Comparison of ENCODE assay signal across 21 mouse cellular contexts in genomic region chr7:113388470-113388869, GRCm38 (mm10). TPM values are rescaled to one million over a fixed set of nuclear protein-coding genes. Genes with fewer than 3 reads are reported as not detected.
DNase-seq lines count a peak whose midpoint lies in the region; ATAC-seq lines count a peak whose summit lies in the region.
"Had no signal": no experiment of that assay in that cellular context is flagged by ENCODE, and none has a peak within 500 bp of the region (broad histone marks: within the 10 kb centered on the region; RNA-seq: fewer than 3 reads in every experiment).

Gene Pth (minus strand): TSS chr7:113388570.

- H3K27ac ChIP-seq in embryonic facial prominence, embryonic 14.5 days (replicated peaks; ENCODE audit: low read depth, low read length), result no peak within 1 kb of the TSS
- no peak within 1 kb of the TSS for H3K27ac ChIP-seq in embryonic facial prominence, embryonic 10.5 days (replicated peaks)

- no peak within 1 kb of the TSS for H3K4me2 ChIP-seq in embryonic facial prominence, embryonic 14.5 days (ENCODE audit: low read depth, low read length)

- no peak within 1 kb of the TSS for H3K9ac ChIP-seq in embryonic facial prominence, embryonic 14.5 days (ENCODE audit: low read depth, low read length)

- H3K4me1 ChIP-seq in embryonic facial prominence, embryonic 14.5 days (ENCODE audit: control insufficient read depth, insufficient read depth, low read length), result no peaks in the 10 kb centered on the region
- H3K4me1 ChIP-seq in embryonic facial prominence, embryonic 10.5 days, result no peaks in the 10 kb centered on the region

- H3K9me3 ChIP-seq in embryonic facial prominence, embryonic 14.5 days (ENCODE audit: control insufficient read depth, low read length), result no peaks in the 10 kb centered on the region
- no peaks in the 10 kb centered on the region for H3K9me3 ChIP-seq in embryonic facial prominence, embryonic 10.5 days
- H3K9me3 ChIP-seq: G1E had no signal

- DNase-seq in embryonic facial prominence, embryonic 14.5 days (ENCODE audit: low spot score), result no peak
- no peak for DNase-seq in embryonic facial prominence, embryonic 10.5 days (ENCODE audit: low spot score)
- DNase-seq in thymus, postnatal 0 days (ENCODE audit: low spot score), result no peak
- no peak for DNase-seq in thymus, postnatal 4 days
- DNase-seq: adrenal gland, adult 2 months; adrenal gland, adult 8-10 months; adrenal gland, postnatal 10 days; adrenal gland, postnatal 14 days; adrenal gland, postnatal 25 days; adrenal gland, postnatal 36 days; B cell, adult 2 months; cerebellum, adult 11 months; cerebellum, adult 11-12 months; cerebellum, adult 18-20 months had no signal

- no peak for ATAC-seq in embryonic facial prominence, embryonic 14.5 days (ENCODE audit: low read depth)
- ATAC-seq: activated CD4-positive, CD25-positive, alpha-beta regulatory T cell, adult 4 months; CD4-positive, CD25-positive, alpha-beta regulatory T cell, adult 4 months; Patski had no signal

- 92% methylated on average over 2 of the region's 2 CpGs for WGBS in embryonic facial prominence, embryonic 14.5 days
- WGBS in embryonic facial prominence, embryonic 10.5 days, result 86% methylated on average over 2 of the region's 2 CpGs

- no peaks in the 10 kb centered on the region for H3K36me3 ChIP-seq in embryonic facial prominence, embryonic 14.5 days (ENCODE audit: control insufficient read depth, insufficient read depth, low read length)
- H3K36me3 ChIP-seq in embryonic facial prominence, embryonic 10.5 days (replicated peaks), result no peaks in the 10 kb centered on the region
- H3K36me3 ChIP-seq: G1E had no signal

- no peaks in the 10 kb centered on the region for H3K27me3 ChIP-seq in embryonic facial prominence, embryonic 14.5 days (replicated peaks; ENCODE audit: control insufficient read depth, insufficient read depth, low read length)
- no peaks in the 10 kb centered on the region for H3K27me3 ChIP-seq in embryonic facial prominence, embryonic 10.5 days (replicated peaks; ENCODE audit: low read depth, poor library complexity, severe bottlenecking)
- H3K27me3 ChIP-seq: CH12.LX had no signal

- H3K4me3 ChIP-seq in embryonic facial prominence, embryonic 14.5 days (ENCODE audit: low read depth, low read length), result no peak within 1 kb of the TSS
- no peak within 1 kb of the TSS for H3K4me3 ChIP-seq in embryonic facial prominence, embryonic 10.5 days

RNA-seq across cellular contexts. Expression of gene Pth, which starts in this region (rescaled TPM):
- 21.1 and 35.0 TPM in 2 replicates for polyA plus RNA-seq in embryonic facial prominence, embryonic 14.5 days (2014; fragmentation: Nextera tagmentation; extraction: Ambion mirVana)
- not detected in 2 replicates for polyA plus RNA-seq in embryonic facial prominence, embryonic 10.5 days (2016; fragmentation: Nextera tagmentation; extraction: Ambion mirVana)
- 34.2 and 66.9 TPM in 2 replicates for polyA plus RNA-seq in thymus, postnatal 0 days (2015; fragmentation: Nextera tagmentation; extraction: Ambion mirVana)
- polyA plus RNA-seq: activated CD4-positive, CD25-positive, alpha-beta regulatory T cell, adult 4 months; adrenal gland, adult 2 months; brain, embryonic 14.5 days; C2C12; CD4-positive, CD25-positive, alpha-beta regulatory T cell, adult 4 months; G1E; Patski had no signal

Comparison
In these comparisons a context has a peak if more than half of its experiments do, and no peak if none do; other contexts are left out.
1. RNA of gene Pth (polyA plus RNA-seq): 34.2 to 66.9 TPM in thymus, postnatal 0 days and 21.1 to 35.0 TPM in embryonic facial prominence, embryonic 14.5 days; not detected in embryonic facial prominence, embryonic 10.5 days; every median in the first group is over 10 times any median in the second.